Mouse (Mus musculus) C2C12 (cell line): ENCODE measurements around the gene Enpp5.

ENCODE experiments used
- CEBPB ChIP-seq: IDR thresholded peaks from one replicate; pipeline ENCODE4 v1.6.1; 2011; ENCODE audit warnings: low read depth, mild to moderate bottlenecking, control low read depth, moderate library complexity
- CTCF ChIP-seq: IDR thresholded peaks from one replicate; pipeline ENCODE4 v1.5.1; 2011; ENCODE audit not compliant: control insufficient read depth, insufficient read depth, insufficient read length
- FOSL1 ChIP-seq: IDR thresholded peaks from one replicate; pipeline ENCODE4 v1.8.0; 2011; ENCODE audit warnings: mild to moderate bottlenecking, low read length; ENCODE audit not compliant: poor library complexity, insufficient read depth, severe bottlenecking
- MAX ChIP-seq: IDR thresholded peaks from one replicate; pipeline ENCODE4 v1.6.1; 2011; ENCODE audit warnings: mild to moderate bottlenecking, control low read depth
- MYOD1 ChIP-seq: IDR thresholded peaks from one replicate; pipeline ENCODE4 v1.6.1; 2011; ENCODE audit warnings: low read depth; ENCODE audit not compliant: control insufficient read depth, insufficient read length
- MYOG ChIP-seq: IDR thresholded peaks from one replicate; pipeline ENCODE4 v1.6.1; 2011; ENCODE audit not compliant: control insufficient read depth, insufficient read length; ENCODE audit errors: extremely low read depth
- USF1 ChIP-seq: IDR thresholded peaks from one replicate; pipeline ENCODE4 v1.6.1; 2011; ENCODE audit warnings: low read depth, mild to moderate bottlenecking, control low read depth, moderate library complexity

- TF ChIP-seq CTCF = no peak
- TF ChIP-seq MAX = no peak
- TF ChIP-seq MYOD1 = no peak
- no peak for TF ChIP-seq USF1
- TF ChIP-seq MYOG = no peak
- TF ChIP-seq FOSL1 = no peak
- TF ChIP-seq CEBPB = no peak
Observed at GRCm38 (mm10) chr17:44042301-44042700, 36.3 kb upstream of the Enpp5 start.
